Mouse (Mus musculus) activated CD4-positive, CD25-positive, alpha-beta regulatory T cell, adult 4 months (primary cell): ENCODE measurements at regions not wholly inside any gene's neighbourhood (a gene's known extent, or its start where the extent isn't known, plus 50 kb on each side); places are given as distances from the start of the nearest gene placed in this dataset.
A peak's percentile ranks its signal among the peaks of the same experiment; 100 is the strongest.

Experiments used
- ATAC-seq: one replicate; pipeline ENCODE4 v1.8.0; 2017

DNA sequence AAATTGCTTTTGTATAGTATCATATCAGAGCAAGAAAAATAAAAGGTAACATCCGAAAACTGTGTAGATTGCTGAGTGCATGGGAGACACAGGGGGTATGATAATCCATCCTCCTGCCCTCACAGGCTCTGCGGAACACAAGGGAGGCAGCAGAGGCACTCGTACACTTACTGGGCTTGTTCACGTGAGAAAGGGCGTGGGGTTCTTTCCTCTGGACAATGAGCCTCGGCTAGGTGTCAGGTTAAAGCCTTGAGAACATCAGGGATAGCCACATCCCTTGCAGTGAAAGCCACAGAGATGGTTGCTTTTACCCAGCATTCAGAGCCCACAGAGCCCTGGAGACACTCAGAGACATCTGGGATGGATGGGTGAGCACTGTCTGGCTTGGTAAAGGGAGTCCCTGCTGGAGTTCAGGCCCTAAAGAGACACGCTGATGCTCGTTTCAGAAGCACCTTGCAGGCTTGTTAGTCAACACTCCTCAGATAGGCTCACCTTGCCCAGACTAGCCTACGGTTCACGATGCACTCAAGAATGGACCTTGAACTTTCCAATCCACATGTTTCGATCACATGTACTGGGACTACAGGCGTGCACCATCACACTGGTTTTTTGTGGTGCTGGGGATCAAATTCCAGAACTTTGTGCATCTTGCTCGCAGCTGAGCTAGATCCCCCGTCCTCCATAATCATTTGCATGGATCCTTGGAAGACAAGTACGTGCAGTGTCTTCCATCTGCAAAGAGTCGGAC, 83.5 kb upstream of the Spin1 start:
- ATAC-seq: no peak

DNA sequence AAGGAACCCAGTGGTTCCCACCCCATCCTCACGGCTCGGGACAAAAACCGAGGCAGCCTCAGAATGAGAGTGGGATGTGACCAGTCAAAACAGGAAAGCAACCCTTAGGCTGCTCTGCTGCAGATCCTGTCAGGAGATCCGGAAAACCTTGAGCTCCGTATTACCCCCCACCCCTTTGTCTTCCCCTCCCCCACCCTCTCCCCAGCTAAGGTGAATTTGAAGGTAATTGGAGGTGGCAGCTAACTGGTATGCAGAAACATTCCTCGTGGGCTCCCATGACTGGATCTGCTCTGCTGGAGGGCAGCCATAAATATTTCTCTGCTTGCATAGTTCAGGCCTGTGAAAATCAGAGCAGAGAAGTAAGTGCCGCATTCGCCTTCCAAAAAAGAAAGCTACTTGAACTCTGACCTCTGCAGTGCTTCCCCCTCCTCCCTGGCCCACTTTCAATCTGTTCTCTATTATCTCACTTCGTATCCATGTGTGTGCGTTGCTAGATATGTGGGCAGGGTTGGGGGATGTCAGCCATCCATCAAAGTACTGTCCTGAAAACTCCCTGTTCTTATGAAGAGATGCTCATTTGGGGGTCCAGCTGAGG, 82.9 kb upstream of the Spin1 start:
- no peak for ATAC-seq

DNA sequence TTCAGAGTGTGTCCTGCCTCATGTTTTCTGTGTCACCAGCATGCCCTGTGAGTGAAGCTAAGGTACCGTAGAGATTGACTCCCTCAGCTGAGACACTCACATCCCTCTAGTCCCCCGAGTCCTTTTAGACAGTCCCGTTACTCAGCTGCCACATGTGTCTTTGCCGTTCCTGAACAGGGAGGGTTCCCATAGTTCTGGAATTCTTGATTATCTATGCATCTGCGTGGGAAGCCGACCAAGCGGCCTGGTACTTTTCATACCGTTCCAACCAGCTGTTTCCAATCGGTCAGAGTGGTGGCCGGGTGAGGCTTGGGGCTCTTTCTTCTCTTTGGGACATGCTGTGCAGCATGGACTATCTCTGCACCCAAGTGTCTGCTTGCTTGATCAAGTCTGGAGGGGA, 82.3 kb upstream of the Spin1 start:
- no peak for ATAC-seq

DNA sequence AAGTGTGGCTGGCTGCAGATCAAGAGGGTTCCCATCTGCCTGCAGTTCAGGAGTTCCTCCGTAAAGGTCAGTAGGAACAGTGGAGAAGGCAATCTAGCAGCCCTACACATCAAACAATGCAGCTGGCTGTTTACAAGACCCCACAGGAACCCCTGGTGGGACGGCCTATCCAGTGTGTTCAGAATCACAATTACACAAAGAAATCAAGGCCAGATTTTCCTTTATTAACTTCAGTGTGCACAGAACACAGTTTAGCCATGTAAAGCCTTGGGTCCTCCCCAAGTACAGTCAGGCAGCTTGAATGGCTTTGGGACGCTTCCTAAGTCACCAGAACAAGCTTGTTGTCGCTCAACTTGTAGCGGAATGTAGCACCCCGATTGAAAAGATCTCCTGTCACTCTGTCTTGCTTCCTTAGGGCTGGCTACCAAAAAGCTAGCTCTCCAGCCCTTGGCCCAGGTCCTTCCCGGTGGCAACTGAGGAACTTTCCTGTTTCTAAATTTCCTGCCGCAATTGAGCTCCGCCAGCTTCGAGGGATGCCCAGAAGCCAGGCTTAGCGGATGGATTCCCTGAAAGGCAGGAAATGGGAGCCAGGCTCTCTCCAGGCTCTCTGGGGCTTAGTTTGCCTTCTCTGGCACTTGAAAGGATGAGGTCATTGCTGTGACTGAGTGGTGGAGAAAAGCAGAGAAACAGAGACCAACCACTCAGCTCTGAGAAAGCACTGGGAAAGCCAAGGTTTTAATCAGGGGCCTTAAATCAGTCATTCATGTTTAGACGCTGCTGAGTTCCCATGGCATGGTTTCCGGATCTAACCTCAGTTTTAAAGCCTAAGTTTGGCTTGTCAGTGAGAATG, 78.1 kb upstream of the Spin1 start:
- ATAC-seq: no peak

DNA sequence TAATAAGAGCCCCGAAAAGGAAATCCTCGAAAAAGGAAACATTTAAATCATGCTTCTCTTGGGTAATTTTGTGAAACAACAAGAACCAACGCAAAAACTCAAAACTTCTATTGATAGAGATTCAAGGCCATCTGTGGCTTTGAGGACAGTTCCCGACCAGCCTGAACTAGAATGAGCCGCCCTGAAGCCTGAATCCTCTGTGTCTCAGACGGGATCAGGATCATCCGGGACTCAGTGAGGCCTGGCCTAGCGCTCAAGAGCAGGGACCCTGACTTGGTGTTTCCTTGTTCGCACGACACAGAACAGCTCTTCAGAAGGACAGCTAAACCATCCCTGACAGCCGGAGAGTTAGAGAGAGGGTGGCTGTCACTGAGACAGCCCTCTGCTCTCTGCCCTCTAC, 77.4 kb upstream of the Spin1 start:
- ATAC-seq: no peak

DNA sequence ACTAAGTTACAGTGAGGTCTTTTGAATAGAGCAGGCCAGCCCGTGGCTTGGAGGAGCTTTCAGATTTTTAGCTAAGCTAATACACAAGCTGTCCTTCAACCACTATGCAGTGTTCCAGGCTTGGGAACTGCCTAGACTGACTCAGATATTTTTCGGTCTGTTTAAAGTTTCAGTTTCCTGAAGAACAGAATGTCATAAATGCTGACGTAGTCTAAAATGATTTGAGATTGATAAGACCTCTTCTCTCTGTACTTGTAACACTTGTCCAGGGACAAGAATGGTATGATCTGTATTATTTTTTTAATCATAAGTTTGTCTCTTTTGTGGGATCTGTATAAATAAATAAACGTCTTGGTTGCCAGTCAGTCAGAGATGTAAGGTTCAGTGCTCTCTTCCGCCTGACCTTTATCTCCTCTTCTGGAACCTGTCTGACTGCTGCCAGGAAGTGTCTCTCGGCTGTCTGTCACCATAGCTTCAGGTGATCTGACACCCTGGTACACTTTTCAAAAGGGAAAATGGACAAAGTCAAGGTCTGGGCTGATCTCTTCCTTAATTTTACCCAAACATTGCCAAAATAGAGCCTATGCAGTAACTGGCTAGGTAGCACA, 74.3 kb upstream of the Spin1 start:
- ATAC-seq: peak; percentile 46

DNA sequence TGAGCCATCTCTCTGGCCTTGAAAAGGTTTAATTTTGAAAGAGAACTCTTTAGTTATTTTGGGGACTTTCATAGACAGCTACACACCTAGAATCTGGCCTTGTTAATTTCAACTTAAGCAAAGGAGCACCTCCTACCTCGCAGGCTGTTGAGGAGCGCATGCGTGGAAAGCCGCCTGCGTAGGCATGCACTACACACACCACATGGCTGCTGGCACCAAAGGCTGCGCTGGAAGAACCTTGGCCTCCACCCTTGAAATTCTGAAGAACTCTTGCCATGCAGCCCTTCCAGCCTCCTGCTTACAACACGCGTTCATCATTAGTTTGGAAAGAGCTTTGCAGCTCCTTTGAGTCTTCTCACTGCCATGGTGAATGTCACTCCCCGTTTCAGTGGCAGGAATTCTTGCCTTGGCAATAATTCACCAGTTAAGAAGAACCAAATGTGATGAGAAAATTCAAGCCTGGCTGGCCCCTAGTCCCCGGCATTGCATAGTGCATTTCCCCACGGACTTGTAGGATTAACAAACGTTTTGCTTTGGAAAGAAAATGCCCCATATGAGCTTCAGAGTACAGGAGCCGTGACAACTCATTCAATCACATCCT, 62.7 kb upstream of the Spin1 start:
- no peak for ATAC-seq

DNA sequence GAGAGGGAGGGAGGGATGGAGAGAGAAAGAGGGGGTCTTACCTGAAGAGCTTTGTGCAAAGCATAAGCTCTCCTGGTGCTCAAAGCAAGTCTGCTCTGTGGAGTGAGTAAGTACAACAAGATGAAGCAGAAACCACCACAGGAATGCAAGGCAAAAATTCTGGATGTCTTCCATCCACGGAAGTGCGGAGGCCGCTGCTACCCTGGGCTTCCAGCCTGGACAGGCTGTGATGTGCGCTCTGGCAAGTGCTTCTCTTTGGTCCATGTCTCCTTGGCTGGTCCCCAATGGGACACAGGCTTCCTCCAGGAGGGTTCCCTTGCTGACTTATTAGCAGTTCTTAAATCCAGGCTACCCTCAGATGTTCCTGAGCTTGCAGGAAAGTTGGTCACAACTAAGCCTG, 61.7 kb upstream of the Spin1 start:
- no peak for ATAC-seq

DNA sequence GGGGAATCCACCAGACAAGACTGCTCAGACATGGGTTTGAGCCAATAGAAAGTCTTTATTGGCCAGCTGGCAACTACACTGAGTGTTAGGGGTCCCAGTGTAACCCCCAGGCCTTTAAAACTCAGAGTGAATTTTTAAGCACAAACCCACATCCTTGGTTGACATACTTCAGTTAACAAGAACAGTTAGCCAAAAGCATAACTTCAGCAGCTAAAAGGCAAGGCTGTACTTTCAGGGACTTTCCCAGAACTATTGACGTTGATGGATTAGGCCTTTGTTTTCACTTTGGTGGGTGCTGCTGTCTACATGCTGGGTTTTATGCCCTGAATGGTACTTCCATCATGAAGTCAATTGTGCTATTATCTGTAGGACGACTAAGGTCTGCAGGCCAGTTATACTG, 59.6 kb upstream of the Spin1 start:
- no peak for ATAC-seq

DNA sequence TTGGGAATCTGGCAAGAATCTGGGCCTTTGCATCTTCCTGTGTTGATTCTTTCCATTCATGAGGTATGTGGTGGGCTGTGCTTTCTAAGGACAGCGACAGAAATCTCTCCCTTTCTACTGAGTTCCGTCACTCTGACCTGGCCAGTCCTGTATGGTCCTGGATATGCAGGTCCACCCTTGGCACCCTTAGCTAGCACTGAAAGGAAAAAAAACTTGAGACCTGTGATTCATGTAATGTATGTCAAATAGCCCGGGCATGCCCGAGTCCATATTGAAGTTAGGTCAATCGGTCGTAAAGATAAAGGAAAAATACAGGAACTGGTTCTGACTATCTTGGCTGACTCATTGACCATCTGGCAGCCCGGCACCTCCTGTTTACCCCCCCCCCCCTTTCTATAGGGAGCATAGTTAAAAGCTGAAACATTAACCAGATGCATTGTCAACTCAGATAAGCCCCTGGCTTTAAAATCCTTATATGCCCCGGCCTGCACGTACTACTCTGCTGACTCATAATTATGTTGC, 57.7 kb upstream of the Spin1 start:
- no peak for ATAC-seq
